Mouse (Mus musculus) Patski (cell line): ENCODE measurements around the gene Kif23. TPM values are rescaled to one million over a fixed set of nuclear protein-coding genes. Genes with fewer than 3 reads are reported as not detected.
A peak's percentile ranks its signal among the peaks of the same experiment; 100 is the strongest.

Source experiments
- ATAC-seq: fragments of 100-300 bp; one replicate; pipeline ENCODE4 v1.8.0; 2021
- CTCF ChIA-PET: fragments of 350-600 bp; sonication (Branson Sonifier 250); formaldehyde crosslinking; loops from one replicate; lab custom pipeline; 2022; ENCODE audit warnings: inconsistent platforms; lab: Charles Lee
- POLR2A ChIA-PET: fragments of 350-600 bp; sonication (Branson Sonifier 250); formaldehyde crosslinking; loops from one replicate; lab custom pipeline; 2022; ENCODE audit warnings: antibody characterized with exemption, inconsistent platforms; lab: Charles Lee
- DNase-seq: peaks from one replicate; pipeline ENCODE4 v3.0.0-alpha.2; 2011; ENCODE audit warnings: low read depth, low spot score
- H3K27me3 ChIP-seq: fragments of 371-371 bp; one replicate; pipeline ENCODE4 v1.5.1; 2021
- CTCF ChIP-seq: fragments of 100-300 bp; IDR thresholded peaks from one replicate; pipeline ENCODE4 v1.5.1; 2021
- in situ Hi-C: fragments of 300-500 bp; cut with MboI; formaldehyde crosslinking; loops from 3 replicates; pipeline ENCODE4 v1.11.1; 2018; ENCODE audit warnings: low pct_unique_long_range_greater_than_20kb, mixed read lengths
- polyA plus RNA-seq: library from polyadenylated mRNA; unstranded; gene quantifications from one replicate; pipeline ENCODE4 v1.2.3, GENCODE M21; 2021

Gene Kif23
- 76.6 TPM for polyA plus RNA-seq

- no peaks in the 10 kb centered on the region for H3K27me3 ChIP-seq
- peak; percentile 99 for TF ChIP-seq CTCF
- ChIA-PET CTCF (interaction anchor here (0.5 to 2.2 kb wide), 8 partner anchors 16 to 302 kb away, joined by 3 to 10 read pairs (median 5); no protein-coding TSS in a partner anchor), POLR2A (interaction anchor here (1.5 kb wide), 1 partner anchor 33 kb away, joined by 4 read pairs; the partner anchor contains the start of gene Rplp1)
- DNase-seq (peak; percentile 89), ATAC-seq (peak; percentile 85)
- in situ Hi-C loops = loop anchor here (5.0 kb wide), 1 partner anchor 295 kb away; no protein-coding TSS in a partner anchor
These were observed at the start of gene Kif23 for GRCm38 (mm10) chr9:61946623-61947401. TSS of gene Kif23 (minus strand) at chr9:61946774.

- ATAC-seq (no peak), DNase-seq (no peak)
- ChIA-PET POLR2A (interaction anchor here (0.6 kb wide), 1 partner anchor 38 kb away, joined by 4 read pairs; no protein-coding TSS in a partner anchor), CTCF (no interaction called here)
- no peaks in the 10 kb centered on the region for H3K27me3 ChIP-seq
- no peak for TF ChIP-seq CTCF
- in situ Hi-C loops = no loop called here
These were observed 44.6 kb upstream of the Kif23 start for GRCm38 (mm10) chr9:61991158-61991557.

GRCm38 (mm10) chr9:61990738-61991137 lies 44.2 kb upstream of the Kif23 start:
- in situ Hi-C loops = no loop called here
- TF ChIP-seq CTCF = no peak
- POLR2A ChIA-PET = interaction anchor here (0.6 kb wide), 1 partner anchor 39 kb away, joined by 4 read pairs; no protein-coding TSS in a partner anchor
- ATAC-seq (no peak), DNase-seq (no peak)
- CTCF ChIA-PET = no interaction called here
- no peaks in the 10 kb centered on the region for H3K27me3 ChIP-seq

- POLR2A ChIA-PET = interaction anchor here (2.0 kb wide), 1 partner anchor 19 kb away, joined by 6 read pairs; no protein-coding TSS in a partner anchor
- TF ChIP-seq CTCF = no peak
- DNase-seq (no peak), ATAC-seq (no peak)
- CTCF ChIA-PET = interaction anchor here (0.8 to 6.1 kb wide), 11 partner anchors 9 to 65 kb away, joined by 3 to 46 read pairs (median 7); no protein-coding TSS in a partner anchor
- H3K27me3 ChIP-seq = no peaks in the 10 kb centered on the region
- in situ Hi-C loops = no loop called here
These were observed 39.5 kb upstream of the Kif23 start for GRCm38 (mm10) chr9:61986055-61986454.

DNA sequence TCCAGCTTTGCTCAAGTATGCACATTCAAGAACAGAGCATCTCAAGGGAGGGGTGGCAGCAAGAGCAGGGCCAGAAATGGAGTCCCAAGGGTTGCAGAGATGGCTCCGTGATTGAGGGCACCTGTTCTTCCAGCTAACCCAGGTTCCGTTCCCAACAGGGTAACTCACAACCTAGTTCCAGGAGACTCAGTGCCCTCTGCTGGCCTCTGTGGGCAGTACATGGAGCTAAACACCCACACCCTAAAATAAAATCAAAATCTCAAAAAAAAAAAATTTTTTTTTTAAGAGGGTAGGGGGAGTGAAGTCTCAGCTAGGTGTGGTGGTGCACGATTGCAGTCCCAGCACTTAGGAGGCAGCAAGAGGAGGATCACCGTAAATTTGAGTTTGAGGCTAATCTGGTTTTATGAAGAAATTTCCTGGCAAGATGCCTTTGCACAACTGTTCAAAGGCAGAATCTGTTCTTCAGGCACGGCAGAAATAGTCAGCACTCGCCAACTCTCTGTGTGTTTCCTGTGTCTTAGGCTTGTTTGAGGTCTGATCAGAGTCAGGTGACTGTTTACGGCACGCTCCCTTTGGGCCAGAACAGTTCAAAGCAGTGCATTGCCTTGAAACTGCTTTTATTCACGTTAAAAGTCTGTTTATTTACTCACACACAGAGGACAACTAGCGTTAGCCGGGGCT lies 38.7 kb upstream of the Kif23 start:
- no peak for ATAC-seq
- DNase-seq = no peak
- ChIA-PET POLR2A (interaction anchor here (0.6 to 2.0 kb wide), 3 partner anchors 18 to 49 kb away, joined by 3 to 6 read pairs (median 3); no protein-coding TSS in a partner anchor), CTCF (interaction anchor here (0.8 to 6.1 kb wide), 14 partner anchors 9 to 66 kb away, joined by 3 to 46 read pairs (median 5); no protein-coding TSS in a partner anchor)
- peak; percentile 78 for TF ChIP-seq CTCF
- H3K27me3 ChIP-seq = no peaks in the 10 kb centered on the region
- in situ Hi-C loops = no loop called here

DNA sequence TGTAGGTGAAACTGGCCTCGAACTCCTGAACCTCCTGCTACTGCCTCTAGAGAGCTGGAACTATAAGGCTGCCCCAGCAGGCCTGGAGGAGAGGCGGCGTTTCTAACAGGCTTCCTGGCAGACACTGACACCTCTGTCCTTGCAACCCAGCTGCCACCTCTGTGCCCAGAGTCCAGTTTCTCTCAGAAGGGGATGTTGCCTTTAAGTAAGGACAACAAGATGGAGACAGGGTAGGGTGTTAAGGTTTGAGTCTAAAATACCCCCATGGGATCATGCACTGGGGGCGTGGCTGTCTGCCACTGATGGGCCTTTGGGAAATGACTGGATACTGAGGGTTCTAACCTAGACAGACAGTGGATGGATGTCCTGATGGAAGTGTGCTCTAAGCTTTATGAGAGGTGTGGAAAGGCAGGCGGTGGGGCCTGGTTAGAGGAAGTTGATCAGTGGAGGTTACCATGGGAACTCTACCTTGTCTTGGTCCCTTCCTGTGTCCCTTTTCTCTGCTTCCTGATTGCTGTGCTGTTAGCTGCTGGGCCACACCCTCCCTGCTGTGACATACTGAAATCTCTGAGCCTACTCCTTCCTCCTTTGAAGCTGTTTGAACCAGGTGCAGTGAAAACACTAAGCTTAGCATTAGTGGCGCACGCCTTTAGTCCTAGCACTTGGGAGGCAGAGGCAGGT lies 36.5 kb upstream of the Kif23 start:
- in situ Hi-C loops = no loop called here
- no peaks in the 10 kb centered on the region for H3K27me3 ChIP-seq
- POLR2A ChIA-PET = no interaction called here
- TF ChIP-seq CTCF = no peak
- no peak for ATAC-seq
- DNase-seq = no peak
- CTCF ChIA-PET = interaction anchor here (1.0 to 6.1 kb wide), 2 partner anchors 15 to 35 kb away, joined by 3 to 46 read pairs; no protein-coding TSS in a partner anchor

- no peaks in the 10 kb centered on the region for H3K27me3 ChIP-seq
- in situ Hi-C loops = no loop called here
- TF ChIP-seq CTCF = no peak
- CTCF ChIA-PET = interaction anchor here (0.9 kb wide), 1 partner anchor 59 kb away, joined by 3 read pairs; no protein-coding TSS in a partner anchor
- no peak for DNase-seq
- no peak for ATAC-seq
- POLR2A ChIA-PET = no interaction called here
These were observed 35.3 kb upstream of the Kif23 start for GRCm38 (mm10) chr9:61981876-61982275.

- H3K27me3 ChIP-seq = no peaks in the 10 kb centered on the region
- CTCF ChIA-PET = no interaction called here
- in situ Hi-C loops = no loop called here
- DNase-seq (no peak), ATAC-seq (no peak)
- POLR2A ChIA-PET = no interaction called here
- no peak for TF ChIP-seq CTCF
These were observed 33.4 kb upstream of the Kif23 start for GRCm38 (mm10) chr9:61979983-61980382.

- ChIA-PET POLR2A (no interaction called here), CTCF (interaction anchor here (1.7 kb wide), 1 partner anchor 31 kb away, joined by 5 read pairs; the partner anchor contains the start of gene Kif23)
- no peak for ATAC-seq
- no peaks in the 10 kb centered on the region for H3K27me3 ChIP-seq
- no peak for DNase-seq
- TF ChIP-seq CTCF = no peak
- in situ Hi-C loops = no loop called here
These were observed 30.8 kb upstream of the Kif23 start for GRCm38 (mm10) chr9:61977258-61977945.
